Mouse (Mus musculus) forebrain, embryonic 10.5 days (tissue): ENCODE data around the gene Irs2. TPM values are rescaled to one million over a fixed set of nuclear protein-coding genes. Genes with fewer than 3 reads are reported as not detected.

ENCODE experiments used
- DNase-seq: peaks from one replicate; pipeline ENCODE4 v3.0.0-alpha.2; 2017; ENCODE audit warnings: low spot score; ENCODE audit errors: extremely low spot score
- H3K27ac ChIP-seq: fragments of 300-500 bp; sonication (generic); 2 replicates; pipeline ENCODE4 v1.5.1; 2016; ENCODE audit warnings: mild to moderate bottlenecking
- H3K27me3 ChIP-seq: fragments of 300-500 bp; sonication (generic); 2 replicates; pipeline ENCODE4 v1.6.1; 2016; ENCODE audit warnings: mild to moderate bottlenecking; ENCODE audit not compliant: poor library complexity, severe bottlenecking
- H3K36me3 ChIP-seq: fragments of 300-500 bp; sonication (generic); replicated peaks from 2 replicates; pipeline ENCODE4 v1.6.1; 2016; ENCODE audit warnings: mild to moderate bottlenecking, moderate library complexity
- H3K4me1 ChIP-seq: fragments of 300-500 bp; sonication (generic); 2 replicates; pipeline ENCODE4 v1.6.1; 2016
- H3K4me3 ChIP-seq: fragments of 300-500 bp; sonication (generic); 2 replicates; pipeline ENCODE4 v1.5.1; 2016; ENCODE audit warnings: mild to moderate bottlenecking, moderate library complexity
- H3K9me3 ChIP-seq: fragments of 300-500 bp; sonication (generic); 2 replicates; pipeline ENCODE4 v1.6.1; 2016; ENCODE audit warnings: mild to moderate bottlenecking, moderate library complexity
- WGBS: fragments of 180-500 bp; shearing (Covaris S2); methylation state at CpG from one replicate; pipeline ENCODE4 v1.1.7; 2016; 5-methylcytosine and 5-hydroxymethylcytosine counted together
- polyA plus RNA-seq: library from polyadenylated mRNA; unstranded; fragments of >200 nt; fragmentation: Nextera tagmentation; extraction: Ambion mirVana; gene quantifications from 2 replicates; pipeline ENCODE4 v1.2.1, GENCODE M21; 2016

Irs2 gene
- polyA plus RNA-seq, 1 experiment from 2014 or later, result 5.7 TPM

DNA sequence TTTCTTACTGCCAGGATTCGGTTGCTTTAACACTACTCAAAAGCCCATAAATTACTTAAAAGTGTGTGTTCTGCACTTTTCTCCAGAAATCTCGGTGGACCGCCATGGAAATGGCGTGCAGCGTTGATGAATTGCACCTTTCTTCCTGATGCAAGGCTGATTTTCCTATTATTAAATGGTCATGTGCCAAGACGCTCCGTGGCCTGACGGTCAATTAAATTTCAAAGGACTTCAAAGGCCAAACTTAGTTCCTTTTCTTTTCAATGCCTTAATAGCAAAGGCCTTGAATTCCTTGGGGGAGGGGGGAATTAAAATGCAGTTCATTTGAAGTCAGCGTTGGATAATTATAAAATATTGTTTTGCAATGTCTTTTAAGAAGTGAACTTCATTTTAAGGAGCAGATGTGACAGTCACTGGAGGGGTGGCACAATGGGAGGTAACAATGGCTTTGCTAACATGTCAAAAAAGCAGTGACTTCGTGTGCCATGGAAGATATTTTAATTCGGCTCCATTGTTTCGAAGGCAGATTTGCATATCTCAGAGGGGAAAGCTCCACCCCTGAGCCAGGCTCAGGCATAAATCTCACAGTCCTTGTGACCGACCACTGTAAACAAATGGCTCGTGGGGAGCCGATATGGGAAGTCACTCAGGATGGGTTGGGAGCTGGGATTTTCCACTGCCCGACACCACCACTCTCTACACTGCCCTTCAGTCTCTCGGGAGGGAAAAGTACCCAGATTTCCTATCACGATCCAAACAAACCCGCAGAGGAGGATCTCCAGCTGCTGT, 27.6 kb upstream of the Irs2 start:
- H3K9me3 ChIP-seq, result no peaks in the 10 kb centered on the region
- peaks cover 12% of the 10 kb centered on the region for H3K27me3 ChIP-seq
- peaks cover 29% of the 10 kb centered on the region for H3K4me1 ChIP-seq
- H3K4me3 ChIP-seq, result peak overlapping the region; percentile 23; the same call in 1 of the 2 replicates
- WGBS, result 33% methylated on average over 19 of the region's 19 CpGs
- no peak for DNase-seq
- H3K27ac ChIP-seq, result peak overlapping the region; percentile 62
- H3K36me3 ChIP-seq, result no peaks in the 10 kb centered on the region

- Histone ChIP-seq H3K4me3 (no peak overlapping the region), H3K9me3 (no peaks in the 10 kb centered on the region), H3K27me3 (peaks cover 6% of the 10 kb centered on the region; the same call in 1 of the 2 replicates), H3K4me1 (no peaks in the 10 kb centered on the region), H3K27ac (no peak overlapping the region), H3K36me3 (no peaks in the 10 kb centered on the region)
- 75% methylated on average over 3 of the region's 3 CpGs for WGBS
- DNase-seq, result no peak
These were observed 16.6 kb upstream of the Irs2 start for GRCm38 (mm10) chr8:11024871-11025270.

- 91% methylated on average over 9 of the region's 9 CpGs for WGBS
- Histone ChIP-seq H3K27me3 (peaks cover 6% of the 10 kb centered on the region; the same call in 1 of the 2 replicates), H3K4me1 (no peaks in the 10 kb centered on the region), H3K27ac (no peak overlapping the region), H3K36me3 (no peaks in the 10 kb centered on the region), H3K9me3 (no peaks in the 10 kb centered on the region), H3K4me3 (no peak overlapping the region)
- no peak for DNase-seq
These were observed 12.8 kb upstream of the Irs2 start for GRCm38 (mm10) chr8:11020949-11021572.

- H3K4me3 ChIP-seq, result no peak overlapping the region
- 95% methylated on average over 3 of the region's 3 CpGs for WGBS
- H3K36me3 ChIP-seq, result no peaks in the 10 kb centered on the region
- no peaks in the 10 kb centered on the region for H3K9me3 ChIP-seq
- H3K27ac ChIP-seq, result no peak overlapping the region
- peaks cover 16% of the 10 kb centered on the region for H3K4me1 ChIP-seq
- peaks cover 18% of the 10 kb centered on the region for H3K27me3 ChIP-seq
- DNase-seq, result no peak
These were observed 7.4 kb upstream of the Irs2 start for GRCm38 (mm10) chr8:11015622-11016021.

DNA sequence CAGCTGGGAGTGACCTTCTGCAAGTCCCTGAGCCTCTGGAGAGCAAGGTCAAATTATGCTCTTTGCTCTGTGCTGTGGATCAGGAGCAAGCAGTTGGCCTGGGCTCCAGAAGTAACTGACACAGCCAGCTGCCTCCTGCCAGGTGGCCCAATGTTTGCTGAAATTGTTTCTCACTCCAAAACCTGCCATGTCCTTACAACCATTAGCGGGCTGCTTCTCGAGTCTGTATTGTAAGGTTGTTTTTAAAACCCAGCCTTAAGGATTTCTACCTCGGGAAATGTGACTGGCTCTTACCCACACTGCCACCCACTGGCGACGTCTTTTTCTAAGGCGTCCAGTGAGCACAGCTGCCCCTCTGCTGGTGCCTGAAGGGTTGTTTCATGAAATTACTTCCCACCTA, 5.0 kb upstream of the Irs2 start:
- WGBS, result 4% methylated on average over 6 of the region's 6 CpGs
- Histone ChIP-seq H3K9me3 (no peaks in the 10 kb centered on the region), H3K36me3 (no peaks in the 10 kb centered on the region), H3K27me3 (peaks cover 26% of the 10 kb centered on the region), H3K27ac (peak overlapping the region; percentile 65; the same call in 1 of the 2 replicates), H3K4me3 (no peak overlapping the region), H3K4me1 (peaks cover 39% of the 10 kb centered on the region)
- DNase-seq, result peak; percentile 56

DNA sequence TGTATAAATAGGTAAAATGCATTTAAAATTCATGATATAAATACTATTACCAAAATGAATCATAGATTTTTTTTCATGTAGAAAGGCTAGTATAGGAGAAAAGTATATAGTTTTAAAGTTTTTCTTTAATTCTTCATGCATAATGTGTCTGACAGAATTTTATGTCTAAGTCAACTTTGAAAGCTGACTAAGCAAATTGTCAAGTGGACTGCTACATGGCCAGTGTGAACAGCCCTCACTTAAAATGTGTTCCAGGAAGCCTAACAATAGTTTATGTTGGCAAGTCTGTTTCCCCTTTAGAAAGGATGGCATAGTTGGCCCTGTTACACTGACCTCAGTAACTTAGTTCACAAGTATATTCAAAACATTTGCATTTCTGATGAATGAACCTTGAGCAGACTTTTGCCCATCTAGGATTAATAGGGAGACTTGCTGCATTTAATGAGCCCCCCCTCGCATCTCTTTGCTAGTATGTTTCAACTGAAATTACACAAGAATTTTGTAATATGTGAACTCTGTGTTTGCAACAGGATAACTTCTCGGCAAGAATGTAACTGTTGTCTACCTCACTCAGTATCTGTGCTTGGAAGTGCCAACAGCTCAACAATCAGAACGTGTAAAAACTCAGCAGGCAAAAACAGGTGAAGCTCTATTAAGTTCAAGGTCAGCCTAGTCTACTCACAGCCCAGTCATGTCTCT, 3.7 kb upstream of the Irs2 start:
- peaks cover 53% of the 10 kb centered on the region for H3K4me1 ChIP-seq
- 77% methylated on average over 3 of the region's 3 CpGs for WGBS

DNA sequence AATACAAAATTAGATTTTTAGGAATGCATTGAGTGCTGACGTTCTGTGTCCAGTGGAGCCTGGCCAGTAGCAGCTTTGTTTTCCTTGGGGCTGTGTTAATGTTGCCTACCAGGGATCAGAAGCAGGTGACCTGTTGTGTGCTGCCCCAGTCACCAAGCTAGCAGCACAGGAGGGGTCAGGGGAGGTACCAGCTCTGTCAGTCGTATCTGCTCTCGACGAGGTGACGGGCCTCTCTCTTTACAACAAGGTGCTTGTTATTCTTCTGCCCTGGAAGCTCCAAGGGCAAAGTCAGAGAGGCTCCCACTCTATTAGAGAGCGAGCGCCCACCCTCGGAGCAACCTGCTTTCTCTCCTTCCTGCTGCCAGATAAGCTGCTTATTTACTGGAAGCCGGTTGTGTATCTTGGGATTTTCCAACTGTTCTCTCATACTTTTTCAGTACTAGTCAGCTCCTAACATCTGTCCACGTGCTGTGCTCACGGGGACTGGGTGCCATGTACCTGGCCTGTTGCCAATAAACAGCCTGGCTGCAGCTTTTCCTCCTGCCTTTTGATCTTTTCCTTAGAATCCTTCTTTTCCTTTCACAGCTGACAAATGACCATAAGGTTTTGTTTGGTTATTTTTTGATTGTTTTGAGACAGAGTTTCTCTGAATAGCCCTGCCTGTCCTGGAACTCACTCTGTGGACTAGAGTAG, 2.8 kb upstream of the Irs2 start:
- Histone ChIP-seq H3K4me1 (peaks cover 61% of the 10 kb centered on the region), H3K27ac (peak overlapping the region; percentile 59; the same call in 1 of the 2 replicates), H3K9me3 (no peaks in the 10 kb centered on the region), H3K4me3 (no peak overlapping the region), H3K27me3 (peaks cover 35% of the 10 kb centered on the region), H3K36me3 (peaks cover 8% of the 10 kb centered on the region)
- 9% methylated on average over 11 of the region's 11 CpGs for WGBS
- no peak for DNase-seq

More for the DNA sequence above, 3.7 kb upstream of the Irs2 start:
- Histone ChIP-seq H3K9me3 (no peaks in the 10 kb centered on the region), H3K36me3 (no peaks in the 10 kb centered on the region), H3K27me3 (peaks cover 26% of the 10 kb centered on the region), H3K27ac (no peak overlapping the region), H3K4me3 (no peak overlapping the region)
- DNase-seq, result no peak

GRCm38 (mm10) chr8:11010398-11010797, 2.1 kb upstream of the Irs2 start:
- no peaks in the 10 kb centered on the region for H3K9me3 ChIP-seq
- H3K27ac ChIP-seq, result peak overlapping the region; percentile 99; the same call in 1 of the 2 replicates
- WGBS, result 56% methylated on average over 11 of the region's 11 CpGs
- H3K4me1 ChIP-seq, result peaks cover 68% of the 10 kb centered on the region
- DNase-seq, result no peak
- H3K4me3 ChIP-seq, result peak overlapping the region; percentile 89
- peaks cover 41% of the 10 kb centered on the region for H3K27me3 ChIP-seq
- peaks cover 15% of the 10 kb centered on the region for H3K36me3 ChIP-seq

DNA sequence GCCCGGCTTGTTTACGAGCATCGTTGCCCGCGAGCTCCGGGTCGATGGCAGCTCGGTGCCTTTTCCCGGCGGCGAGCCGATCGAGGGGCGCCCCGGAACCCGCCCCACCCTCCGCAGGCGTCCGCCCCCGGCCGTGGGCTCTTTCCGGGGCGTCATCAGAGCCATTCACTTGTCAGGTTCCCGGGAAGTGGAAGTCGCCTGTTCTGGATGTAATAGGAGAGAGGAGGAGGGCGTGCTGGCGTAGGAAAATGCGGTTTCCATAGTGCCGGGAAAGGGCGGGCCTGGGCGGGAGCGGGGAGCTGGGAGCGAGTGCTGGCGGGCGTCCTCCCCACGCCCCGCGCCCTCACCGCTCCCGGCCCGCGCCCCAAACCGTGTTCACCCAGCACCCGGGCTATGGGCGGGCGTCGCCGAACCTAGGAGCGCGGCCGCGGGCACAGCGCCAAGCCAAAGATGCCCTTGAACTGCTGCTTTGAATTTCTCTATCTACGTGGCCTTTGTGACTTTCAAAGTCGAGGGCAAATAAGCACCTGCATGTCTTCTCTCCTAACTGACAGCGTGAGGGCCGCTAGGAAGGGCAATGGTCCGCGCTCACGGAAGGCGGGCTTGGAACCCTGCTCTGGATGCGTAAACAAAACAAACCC, 1.3 kb upstream of the Irs2 start:
- H3K4me1 ChIP-seq, result peaks cover 76% of the 10 kb centered on the region

DNA sequence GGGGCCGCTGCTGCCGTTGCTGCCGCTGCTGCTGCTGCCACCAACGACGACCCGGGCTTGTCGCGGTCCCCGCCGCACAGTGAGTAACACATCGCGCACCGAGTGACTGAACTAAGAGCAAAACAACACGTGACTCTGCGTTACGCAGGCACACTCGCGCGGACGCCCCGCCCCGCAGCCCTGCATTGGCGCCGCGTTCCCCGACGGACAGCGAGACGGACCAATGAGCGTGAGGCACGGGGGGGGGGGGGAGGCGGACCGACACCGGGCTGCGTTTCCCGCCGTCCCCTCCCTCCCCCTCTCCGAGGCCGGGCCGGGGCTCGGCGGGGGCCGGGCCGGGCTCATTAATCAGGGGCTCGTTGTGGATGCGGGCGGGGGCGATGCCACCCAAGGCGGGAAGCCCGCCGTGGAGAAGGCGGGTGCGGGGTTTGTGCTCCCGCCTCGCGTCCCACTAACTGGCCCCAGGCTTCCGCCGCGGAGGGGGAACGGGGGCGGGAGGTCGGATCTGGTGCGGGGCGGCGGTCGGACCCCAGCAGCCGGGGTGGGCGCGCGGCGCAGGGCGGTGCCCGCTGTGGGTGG, 673 bp upstream of the Irs2 start:
- Histone ChIP-seq H3K27ac (peak overlapping the region; percentile 99), H3K4me3 (peak overlapping the region; percentile 89), H3K36me3 (peaks cover 30% of the 10 kb centered on the region), H3K27me3 (peaks cover 56% of the 10 kb centered on the region), H3K9me3 (no peaks in the 10 kb centered on the region), H3K4me1 (peaks cover 83% of the 10 kb centered on the region)
- DNase-seq, result peak; percentile 95
- under 1% methylated on average over 69 of the region's 73 CpGs for WGBS

More for the DNA sequence above, 1.3 kb upstream of the Irs2 start:
- H3K36me3 ChIP-seq, result peaks cover 23% of the 10 kb centered on the region
- no peaks in the 10 kb centered on the region for H3K9me3 ChIP-seq
- peaks cover 50% of the 10 kb centered on the region for H3K27me3 ChIP-seq
- peak overlapping the region; percentile 89 for H3K4me3 ChIP-seq
- peak overlapping the region; percentile 99 for H3K27ac ChIP-seq
- WGBS, result under 1% methylated on average over 62 of the region's 62 CpGs
- peak; percentile 82 for DNase-seq

DNA sequence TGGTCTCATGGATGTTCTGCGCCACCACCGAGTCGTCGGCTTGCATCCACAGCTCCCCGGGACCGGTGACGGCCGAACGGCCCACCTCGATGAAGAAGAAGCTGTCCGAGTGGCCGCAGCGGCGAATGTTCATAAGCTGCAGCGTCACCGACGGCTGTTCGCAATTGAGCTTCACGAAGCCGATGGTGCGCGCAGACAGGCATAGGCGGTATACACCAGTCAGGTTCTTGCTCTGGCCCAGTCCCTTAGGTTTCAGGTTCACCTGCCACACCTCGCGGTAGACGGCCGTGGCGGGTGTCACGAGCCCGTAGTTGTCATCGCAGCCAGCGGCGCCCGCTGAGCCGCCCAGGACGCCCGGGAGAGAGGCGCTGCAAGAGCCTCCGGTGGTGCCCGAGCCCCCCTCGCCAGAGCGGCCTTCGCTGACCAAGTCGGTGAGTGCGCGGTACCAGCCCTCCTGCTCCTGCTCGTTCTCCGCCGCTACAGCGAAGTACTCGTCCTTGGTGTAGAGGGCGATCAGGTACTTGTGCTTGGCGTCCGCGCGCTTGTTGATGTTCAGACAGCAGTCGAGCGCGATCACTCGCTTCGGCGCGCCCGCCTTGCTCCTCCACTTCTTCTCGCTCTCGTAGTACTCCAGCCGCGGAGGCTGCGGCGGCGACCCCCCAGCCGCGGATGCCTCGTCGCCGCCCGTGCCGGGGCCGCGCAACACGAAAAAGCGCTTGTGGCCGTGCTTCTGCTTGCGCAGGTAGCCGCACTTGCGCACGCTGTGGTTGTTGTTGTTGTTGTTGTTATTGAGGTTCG, 478 bp downstream of the Irs2 start:
- under 1% methylated on average over 88 of the region's 88 CpGs for WGBS
- peak overlapping the region; percentile 89 for H3K4me3 ChIP-seq
- H3K27ac ChIP-seq, result peak overlapping the region; percentile 99
- peaks cover 87% of the 10 kb centered on the region for H3K4me1 ChIP-seq
- H3K9me3 ChIP-seq, result no peaks in the 10 kb centered on the region
- H3K27me3 ChIP-seq, result peaks cover 65% of the 10 kb centered on the region
- DNase-seq, result peak; percentile 64
- H3K36me3 ChIP-seq, result peaks cover 34% of the 10 kb centered on the region
